Mouse (Mus musculus) left cerebral cortex, adult 11 months (tissue): ENCODE measurements around the gene Bche.

Experiments
- DNase-seq: peaks from one replicate; pipeline ENCODE4 v3.0.0; 2022; ENCODE audit warnings: low spot score

Bche gene

DNA sequence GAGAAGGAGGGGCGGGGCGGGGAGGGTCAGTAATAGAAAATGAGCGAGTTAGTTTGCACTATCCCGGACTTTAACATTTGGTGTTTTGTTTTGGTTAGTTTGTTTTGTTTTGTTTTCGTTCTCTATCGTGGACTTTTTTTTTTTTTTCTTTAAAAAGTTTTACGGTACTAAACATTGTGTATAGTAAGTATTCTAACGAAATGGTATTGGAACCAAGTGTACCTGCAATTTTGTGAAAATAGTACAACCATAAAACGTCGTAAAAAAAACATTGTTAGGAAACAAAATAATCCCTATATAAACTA, at the start of gene Bche:
Gene Bche (minus strand): TSS at position 6 of the 305 bp plus-strand sequence.
- DNase-seq, result no peak

DNA sequence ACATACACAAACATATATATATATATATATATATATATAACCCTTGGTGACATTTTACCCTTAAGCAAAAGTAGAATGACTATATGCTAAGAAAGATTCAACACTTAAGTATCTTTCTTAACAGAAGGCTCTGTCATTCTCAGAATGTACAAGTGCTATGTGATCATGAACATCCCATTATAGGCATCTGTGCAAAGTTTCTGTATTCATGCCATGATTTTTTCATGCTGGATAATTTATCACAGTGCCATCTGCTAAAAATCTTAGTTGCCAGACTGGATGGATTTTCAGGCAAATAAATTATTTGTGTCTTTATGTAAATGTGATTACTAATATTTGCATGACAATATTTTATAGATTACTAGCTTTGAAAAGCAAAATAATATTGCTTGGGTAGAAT, 33.8 kb upstream of the Bche start:
- DNase-seq, result no peak

DNA sequence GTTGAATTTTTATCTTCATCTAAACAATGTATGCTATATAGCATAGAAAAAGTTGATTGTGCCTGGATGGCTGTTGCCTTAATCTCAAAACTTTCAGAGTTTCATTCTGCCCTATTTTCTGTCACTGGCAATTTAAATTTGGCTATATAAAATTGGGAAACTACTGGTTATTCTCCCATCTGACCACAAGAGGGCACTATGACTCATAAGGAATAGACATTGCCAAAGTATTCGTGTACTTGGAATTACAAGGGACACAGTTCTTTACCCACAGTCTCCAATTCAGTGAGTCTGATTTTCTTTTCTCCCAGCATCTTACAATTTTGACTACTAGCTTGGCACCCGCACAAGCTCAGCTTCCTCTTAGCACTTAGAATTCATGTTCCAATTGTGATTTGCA, 23.5 kb upstream of the Bche start:
- DNase-seq, result no peak

DNA sequence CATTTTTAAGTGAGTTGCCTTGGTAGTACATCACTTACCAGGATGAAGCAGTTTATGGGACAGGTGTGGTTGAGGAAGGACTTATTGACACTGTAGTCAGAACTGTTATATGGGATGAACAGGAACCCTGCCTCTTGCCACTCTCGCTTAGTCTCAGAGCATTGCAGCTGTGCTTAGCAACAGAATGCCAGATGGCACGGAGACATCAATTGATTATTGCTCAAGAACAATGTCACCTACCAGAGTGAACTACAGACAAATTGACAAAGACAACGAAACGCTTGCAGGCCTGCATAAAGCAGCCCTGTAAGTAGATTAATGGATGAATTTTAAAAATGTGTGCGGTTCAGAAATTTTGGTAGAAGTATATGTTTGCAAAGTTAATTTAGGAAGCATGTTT, 21.3 kb upstream of the Bche start:
- DNase-seq, result no peak

DNA sequence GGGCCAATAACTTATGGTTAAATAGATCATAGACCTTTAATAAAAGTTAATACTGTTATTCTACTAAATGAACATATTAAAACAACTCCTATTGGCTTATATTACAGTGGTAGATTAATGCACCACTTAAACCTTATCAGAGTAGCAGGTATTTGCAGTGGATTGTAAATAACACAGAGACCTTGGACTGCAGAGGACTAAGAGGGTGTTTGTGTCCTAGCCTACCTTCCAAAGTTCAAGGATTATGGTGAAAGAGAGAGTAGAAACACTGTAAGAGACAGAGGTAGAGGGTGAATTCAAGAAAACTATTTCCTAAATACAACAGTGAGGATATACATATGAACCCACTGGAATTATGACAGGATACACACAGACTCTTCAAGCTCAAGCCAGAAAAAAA, 17.5 kb upstream of the Bche start:
- DNase-seq, result no peak

DNA sequence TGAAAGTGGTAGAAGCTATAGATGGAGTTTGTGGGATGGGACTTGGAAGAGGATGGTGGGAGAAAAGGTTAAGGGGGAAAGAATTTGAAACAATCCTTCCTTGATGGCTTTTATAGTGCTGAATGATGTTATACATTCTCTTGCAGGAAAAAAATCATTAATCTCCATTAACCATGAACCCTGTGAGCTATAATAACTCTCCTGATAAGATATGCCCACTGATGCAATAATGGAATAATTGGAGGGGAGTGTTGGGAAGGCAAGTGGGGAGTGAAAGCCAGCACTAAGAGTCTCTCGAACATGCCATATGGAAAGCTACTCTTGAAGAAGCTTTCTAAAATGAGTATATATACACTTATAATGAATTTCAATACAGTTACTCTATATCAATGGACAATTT, 16.7 kb upstream of the Bche start:
- DNase-seq, result no peak

DNA sequence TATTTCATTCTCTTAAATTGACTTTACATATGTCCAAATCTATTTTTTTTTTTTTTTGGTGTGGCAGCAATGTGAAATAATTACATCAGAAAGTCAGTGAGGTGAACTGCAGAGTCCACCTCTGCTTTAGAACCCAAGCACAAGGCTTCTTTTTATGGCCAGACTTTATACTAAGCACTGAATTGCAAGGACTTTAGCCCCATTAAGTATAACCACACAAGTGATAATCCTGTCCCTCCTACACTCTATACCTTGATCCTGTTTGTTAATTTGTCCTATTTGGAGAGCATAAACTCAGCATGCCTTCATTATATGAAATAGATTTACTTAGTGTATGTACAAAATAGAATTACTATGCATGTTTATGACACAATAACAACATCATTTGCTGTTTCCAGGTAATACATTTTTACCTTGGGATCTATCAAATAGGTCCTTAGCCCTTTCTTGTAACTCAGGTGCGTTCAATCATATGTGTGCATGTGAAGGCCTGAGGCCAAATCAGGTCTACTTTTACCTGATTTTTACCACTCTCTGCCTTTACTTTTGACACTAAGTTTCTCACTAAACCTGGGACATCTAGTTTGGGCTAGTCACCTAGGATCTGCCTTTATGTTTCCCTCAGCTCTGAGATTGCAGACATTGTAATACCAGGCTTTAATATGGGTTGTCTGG, 9.5 kb upstream of the Bche start:
- no peak for DNase-seq

DNA sequence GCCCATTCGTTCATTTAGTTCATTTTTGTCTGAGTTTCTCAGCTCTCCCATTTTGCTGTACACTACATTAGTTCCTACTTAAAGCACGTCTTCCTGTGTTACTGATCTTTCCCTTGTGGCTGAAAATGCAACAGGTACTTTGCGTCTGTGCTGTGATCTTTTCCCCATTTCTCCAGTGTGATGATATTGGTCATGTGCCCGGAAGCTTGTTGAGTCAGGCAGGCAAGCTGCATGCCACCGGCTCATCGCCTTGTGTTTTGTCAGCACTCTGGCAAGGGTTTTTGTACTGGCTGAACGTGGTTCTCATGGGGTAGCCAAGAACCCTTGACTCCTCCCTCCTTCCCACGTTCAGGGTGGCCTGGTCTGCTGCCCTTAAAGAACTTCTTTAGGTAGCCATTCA, 1.7 kb upstream of the Bche start:
- DNase-seq, result no peak

DNA sequence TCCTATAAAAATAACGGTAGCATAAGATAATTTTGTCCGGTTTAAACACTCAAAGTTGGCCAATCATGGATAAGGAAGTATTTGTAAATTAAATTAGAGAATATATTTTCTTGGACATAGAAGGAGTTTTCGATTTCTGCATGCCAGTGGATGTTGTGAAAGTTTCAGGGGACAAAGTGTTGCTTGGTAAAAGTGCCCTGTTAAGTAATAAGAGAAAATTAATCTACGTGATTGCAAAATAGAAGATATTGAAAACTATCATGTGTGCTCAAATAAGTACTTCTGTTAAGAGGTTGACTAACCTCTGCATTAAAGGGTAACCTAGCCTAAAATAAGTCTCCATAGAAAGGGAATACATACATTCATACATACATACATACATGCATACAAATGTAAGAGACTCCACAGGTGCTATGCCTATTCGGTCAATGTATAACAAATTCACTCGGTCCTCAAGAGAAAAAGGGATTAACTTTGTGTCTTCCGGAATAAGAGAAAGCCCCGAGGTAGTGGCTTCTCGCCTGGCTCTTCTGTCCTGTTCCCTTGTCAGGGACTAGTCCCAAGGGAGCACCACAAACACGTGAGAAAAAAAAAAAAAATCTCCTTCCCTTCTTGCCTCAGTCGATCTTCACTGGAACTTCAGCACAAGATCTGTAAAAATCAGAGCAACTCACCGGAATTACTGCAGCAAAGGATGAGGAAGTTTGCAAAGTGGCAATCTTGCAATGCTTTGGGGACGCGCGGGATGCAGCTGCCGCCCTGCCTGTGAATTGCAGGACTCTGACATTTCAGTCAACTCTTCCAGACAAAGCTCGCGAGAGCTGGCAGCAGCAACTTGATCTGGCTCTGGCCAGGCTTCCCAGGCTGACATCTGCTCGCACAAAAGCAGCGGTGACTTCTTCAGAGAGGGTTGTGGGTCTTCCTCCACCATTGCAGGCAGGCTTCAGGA, 480 bp downstream of the Bche start:
- DNase-seq, result peak; percentile 14

DNA sequence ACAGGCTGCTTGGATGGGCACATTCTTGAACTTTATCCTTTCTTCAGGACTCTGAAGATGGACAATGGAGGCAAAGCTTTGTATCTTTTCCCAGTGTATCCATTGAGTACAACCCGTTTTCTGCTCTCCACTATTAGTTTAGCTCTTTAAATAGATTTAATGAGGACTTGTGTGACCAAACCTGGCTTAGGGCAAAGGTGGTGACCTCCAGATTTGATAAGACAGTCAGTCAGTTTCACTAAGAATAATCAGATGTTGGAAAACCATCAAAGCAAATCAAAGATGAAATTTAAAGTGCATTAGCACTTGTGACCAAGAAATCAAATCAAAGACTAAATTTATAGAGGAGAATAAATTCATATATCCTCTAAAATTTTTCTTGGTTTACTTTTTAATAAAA, 1.7 kb downstream of the Bche start:
- DNase-seq, result no peak

DNA sequence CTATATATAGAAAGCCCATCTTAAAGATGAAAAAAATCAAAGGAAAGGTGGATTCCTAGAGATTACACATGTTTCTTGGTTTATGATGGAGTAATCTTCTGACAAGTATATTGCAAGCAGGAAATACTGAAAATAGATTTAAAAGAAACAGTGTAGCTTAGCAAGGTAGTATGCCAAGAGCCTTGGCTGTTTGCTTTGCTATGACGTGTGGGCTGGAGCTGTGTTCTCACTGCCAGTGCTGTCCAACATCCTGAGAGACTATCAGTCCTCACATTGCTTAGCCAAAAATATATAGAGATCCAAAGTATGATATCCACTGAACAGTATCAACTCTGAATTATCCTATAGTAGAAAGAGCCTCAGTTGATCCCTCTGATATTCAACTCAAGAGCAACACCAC, 9.3 kb downstream of the Bche start:
- no peak for DNase-seq

DNA sequence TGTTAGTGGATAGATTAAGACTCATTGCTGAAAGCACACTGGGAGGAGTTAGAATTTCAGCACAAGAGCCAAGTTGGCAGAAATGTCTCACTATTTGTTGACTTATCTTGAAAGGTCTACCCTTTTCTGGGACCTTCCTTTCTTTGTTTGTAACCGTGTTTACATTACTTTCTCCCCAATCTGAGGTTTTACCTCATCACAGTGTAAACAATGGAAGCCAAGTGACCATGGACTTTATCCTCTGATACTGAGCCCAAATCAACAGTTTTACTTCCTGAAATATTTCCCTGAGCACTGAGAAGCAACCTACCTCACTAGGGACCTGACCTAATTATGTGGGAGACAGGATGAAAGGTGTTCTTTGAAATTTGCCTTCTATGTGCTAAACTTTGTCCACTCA, 34.9 kb downstream of the Bche start:
- DNase-seq, result no peak

DNA sequence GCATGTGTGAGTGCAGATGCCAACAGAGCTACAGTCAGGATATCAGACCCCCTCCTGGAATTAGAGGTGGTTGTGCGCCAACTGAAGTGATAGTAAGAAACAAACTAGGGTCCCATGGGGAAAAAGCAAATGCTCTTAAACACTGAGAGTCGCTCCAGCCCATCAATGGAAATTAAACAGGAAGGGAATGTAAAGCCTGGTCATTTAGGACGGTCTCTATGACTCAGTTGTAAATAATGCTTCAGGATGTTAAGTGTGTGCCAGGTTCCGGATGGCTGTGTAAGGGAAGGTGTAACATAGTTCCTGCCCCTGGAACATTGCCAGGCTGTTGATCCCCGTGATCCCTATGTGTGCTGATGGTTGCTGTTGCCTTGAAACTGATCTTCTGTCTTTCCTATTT, 40.0 kb downstream of the Bche start:
- no peak for DNase-seq

DNA sequence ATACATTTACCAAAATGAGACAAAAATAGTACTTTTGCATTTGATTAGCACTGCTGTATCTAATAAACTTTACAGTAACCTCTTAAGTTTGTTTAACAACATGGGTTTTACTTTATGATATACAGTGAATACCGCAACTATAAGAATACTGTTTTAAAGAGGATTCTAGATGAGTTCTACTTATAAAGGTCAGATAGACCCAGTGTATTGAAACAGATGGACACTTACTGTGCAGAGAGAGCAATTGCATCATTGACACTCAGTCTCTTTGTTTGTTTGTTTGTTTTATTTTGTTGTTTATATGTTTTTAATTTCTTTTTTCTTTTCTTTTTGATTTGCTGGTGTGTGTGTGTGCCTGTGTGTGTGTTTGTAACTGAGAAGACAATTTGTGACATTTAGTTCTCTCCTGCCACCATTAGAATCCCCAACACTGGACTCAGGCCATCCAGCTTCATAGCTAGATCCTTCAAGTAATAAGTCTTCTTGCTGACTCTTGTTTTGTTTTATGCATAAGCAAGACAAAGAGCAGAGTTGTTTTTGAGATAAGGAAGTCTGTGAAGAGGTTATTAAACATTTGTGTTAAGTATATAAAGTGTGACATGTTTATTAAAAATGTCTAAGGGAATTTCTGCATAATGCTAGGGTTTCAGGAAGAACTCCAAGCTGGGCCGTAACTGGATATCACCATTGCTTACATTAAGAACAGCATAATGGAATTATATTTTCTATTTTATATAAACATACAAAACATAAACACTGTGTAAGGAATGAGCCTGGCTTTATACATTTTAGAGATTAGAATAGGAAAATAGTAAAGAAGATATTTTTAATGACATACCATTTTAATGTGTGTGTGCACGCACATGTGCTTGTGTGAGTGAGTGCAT, 40.7 kb downstream of the Bche start:
- no peak for DNase-seq

DNA sequence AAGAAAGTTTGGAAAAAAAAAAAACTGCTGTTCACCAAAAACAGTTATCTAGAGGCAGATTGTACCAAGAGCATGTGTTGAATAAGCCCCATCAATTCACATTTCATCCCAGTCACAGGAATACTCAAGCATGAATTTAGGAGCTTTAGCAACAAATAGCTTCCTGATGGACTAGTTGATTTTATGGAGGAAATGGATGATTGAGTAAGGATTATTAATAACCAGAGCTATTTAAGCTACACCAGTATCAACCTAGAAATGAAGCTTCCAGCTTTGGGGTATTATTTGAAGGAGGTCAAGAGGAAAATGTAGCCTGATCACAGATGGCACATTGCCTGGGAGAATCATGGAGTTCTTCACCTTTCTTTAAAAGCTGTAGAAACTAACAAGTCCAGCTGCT, 57.9 kb downstream of the Bche start:
- DNase-seq, result no peak

DNA sequence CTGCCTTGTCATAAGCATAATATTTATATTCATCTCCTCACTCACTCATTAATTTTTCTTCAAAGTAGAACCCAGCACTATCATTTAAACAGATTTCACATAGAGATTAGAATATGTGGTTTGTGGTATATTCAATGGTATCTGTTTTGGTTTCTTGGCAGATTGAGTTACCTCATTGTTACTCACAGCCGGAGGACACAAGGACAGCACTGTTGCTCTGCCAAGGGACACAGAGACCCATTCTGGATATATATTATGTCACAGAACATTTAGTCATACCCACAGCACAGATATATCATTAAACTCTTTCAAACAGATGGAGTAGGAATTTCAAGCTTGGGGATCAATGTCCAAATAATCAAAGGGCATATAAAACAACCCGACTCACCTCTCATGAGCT, 61.2 kb downstream of the Bche start:
- DNase-seq, result no peak

DNA sequence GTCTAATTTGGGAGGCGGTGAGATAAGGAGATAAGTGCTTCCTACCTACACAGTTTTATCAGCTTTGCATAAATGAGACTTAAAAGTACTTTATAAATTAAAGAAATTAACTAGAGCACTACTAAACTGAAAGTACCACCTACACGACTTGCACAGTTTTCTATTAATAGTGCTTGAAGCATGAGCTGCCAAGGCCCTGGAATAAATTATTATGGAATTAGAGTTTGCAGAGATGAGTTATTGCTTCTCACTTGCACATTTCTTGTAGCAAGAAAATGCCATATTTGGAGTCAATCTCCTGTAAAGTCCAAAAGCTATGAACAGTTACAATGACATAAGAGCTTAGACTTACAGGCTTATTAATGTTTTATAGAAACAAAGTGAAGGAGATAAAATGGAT, 96.8 kb downstream of the Bche start:
- DNase-seq, result peak; percentile 45

DNA sequence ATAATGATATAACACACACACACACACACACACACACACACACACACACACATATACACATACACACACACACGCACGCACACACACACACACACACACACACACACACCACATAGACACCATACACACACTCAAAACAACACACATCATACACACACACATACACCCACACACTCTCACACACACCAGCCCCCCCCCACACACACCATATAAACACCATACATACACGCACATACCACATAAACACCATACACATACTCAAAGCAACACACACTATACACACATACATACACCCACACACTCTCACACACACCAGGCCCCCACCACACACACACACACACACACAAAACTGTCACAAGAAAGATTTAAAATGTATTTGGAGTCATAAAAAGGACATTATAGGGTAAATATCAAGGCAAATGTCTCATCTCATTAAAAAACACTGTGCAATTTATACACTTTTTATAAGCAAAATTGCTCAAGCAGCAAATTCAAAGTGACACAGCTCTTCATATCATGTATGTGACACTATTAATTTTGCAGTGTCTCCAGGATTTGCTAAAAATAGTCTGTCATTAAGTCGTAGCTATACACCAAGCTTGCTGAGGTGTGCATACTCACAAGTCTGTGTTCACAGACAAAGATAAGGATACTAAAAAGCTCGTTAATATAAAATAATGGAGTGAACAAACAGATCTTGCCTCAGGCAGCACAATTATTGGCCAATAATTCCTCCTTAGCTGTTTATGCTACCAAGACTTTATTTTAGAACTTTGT, 116.3 kb downstream of the Bche start:
- no peak for DNase-seq
